Mouse (Mus musculus) limb, embryonic 14.5 days (tissue): ENCODE results near the gene Tfpi2. TPM values are rescaled to one million over a fixed set of nuclear protein-coding genes. Genes with fewer than 3 reads are reported as not detected.

Experiments used
- ATAC-seq: fragments of 200-750 bp; cut with Nextera tagmentation; 2 replicates; pipeline ENCODE4 v1.8.0; 2017; ENCODE audit warnings: low read depth, moderate number of reproducible peaks, moderate TSS enrichment; ENCODE audit not compliant: low FRiP score
- DNase-seq: peaks from one replicate; pipeline ENCODE4 v3.0.0-alpha.2; 2015; ENCODE audit warnings: low spot score
- H3K27ac ChIP-seq: fragments of 300-500 bp; sonication (generic); replicated peaks from 2 replicates; pipeline ENCODE4 v1.5.1; 2014; ENCODE audit warnings: low read depth, mild to moderate bottlenecking, low read length, moderate library complexity, mixed read lengths
- H3K27me3 ChIP-seq: fragments of 300-500 bp; sonication (generic); 2 replicates; pipeline ENCODE4 v1.6.1; 2014; ENCODE audit warnings: low read length, mixed read lengths; ENCODE audit not compliant: control insufficient read depth, insufficient read depth
- H3K36me3 ChIP-seq: fragments of 300-500 bp; sonication (generic); 2 replicates; pipeline ENCODE4 v1.6.1; 2014; ENCODE audit warnings: mild to moderate bottlenecking, low read length, moderate library complexity, mixed read lengths; ENCODE audit not compliant: control insufficient read depth, insufficient read depth
- H3K4me1 ChIP-seq: fragments of 300-500 bp; sonication (generic); 2 replicates; pipeline ENCODE4 v1.6.1; 2014; ENCODE audit warnings: antibody characterized with exemption, low read length, mixed read lengths; ENCODE audit not compliant: control insufficient read depth, insufficient read depth
- H3K4me2 ChIP-seq: fragments of 300-500 bp; sonication (generic); replicated peaks from 2 replicates; pipeline ENCODE4 v1.6.1; 2014; ENCODE audit warnings: low read depth, mild to moderate bottlenecking, low read length, moderate library complexity; ENCODE audit not compliant: severe bottlenecking
- H3K4me3 ChIP-seq: fragments of 300-500 bp; sonication (generic); replicated peaks from 2 replicates; pipeline ENCODE4 v1.5.1; 2014; ENCODE audit warnings: low read length
- H3K9ac ChIP-seq: fragments of 300-500 bp; sonication (generic); 2 replicates; pipeline ENCODE4 v1.6.1; 2014; ENCODE audit warnings: mild to moderate bottlenecking, low read depth, low read length, moderate library complexity; ENCODE audit not compliant: severe bottlenecking
- H3K9me3 ChIP-seq: fragments of 300-500 bp; sonication (generic); 2 replicates; pipeline ENCODE4 v1.6.1; 2016; ENCODE audit warnings: low read length; ENCODE audit not compliant: control insufficient read depth
- POLR2A ChIP-seq: fragments of 200-500 bp; IDR thresholded peaks from 2 replicates; pipeline ENCODE4 v1.8.0; 2012; ENCODE audit warnings: inconsistent platforms, mild to moderate bottlenecking, moderate library complexity, borderline replicate concordance; ENCODE audit not compliant: insufficient read depth, insufficient read length; ENCODE audit errors: extremely low read depth
- WGBS: fragments of 180-500 bp; shearing (Covaris S2); extraction: QIAGEN DNeasy Blood & Tissue Kit; methylation state at CpG from one replicate; pipeline ENCODE4 v1.1.7; 2014; 5-methylcytosine and 5-hydroxymethylcytosine counted together
- polyA plus RNA-seq, 2 experiments: library from polyadenylated mRNA; depleted of rRNA in 1 of 2; stranded (reverse) in 1 of 2; unstranded in 1 of 2; fragments of >200 nt; fragmentation: Nextera tagmentation in 1 of 2; extraction: Ambion mirVana in 1 of 2; gene quantifications; 2 replicates each; pipeline versions ENCODE4 v1.2.1 to v1.2.3; 2012 to 2014

Gene Tfpi2
- polyA plus RNA-seq, 2 experiments: 1.9 to 2.3 TPM

- H3K36me3 ChIP-seq: no peaks in the 10 kb centered on the region
- no peak for ATAC-seq
- no peaks in the 10 kb centered on the region for H3K9me3 ChIP-seq
- peak overlapping the region; percentile 26; the same call in 1 of the 2 replicates for H3K9ac ChIP-seq
- H3K27ac ChIP-seq: no peak overlapping the region
- H3K4me2 ChIP-seq: peak overlapping the region; percentile 44
- no peak for TF ChIP-seq POLR2A
- H3K4me1 ChIP-seq: no peaks in the 10 kb centered on the region
- DNase-seq: no peak
- WGBS: 22% methylated on average over 31 of the region's 31 CpGs
- H3K4me3 ChIP-seq: peak overlapping the region; percentile 24
- no peaks in the 10 kb centered on the region for H3K27me3 ChIP-seq
These were observed 20.8 kb downstream of the Tfpi2 start for GRCm38 (mm10) chr6:3967676-3968626.

DNA sequence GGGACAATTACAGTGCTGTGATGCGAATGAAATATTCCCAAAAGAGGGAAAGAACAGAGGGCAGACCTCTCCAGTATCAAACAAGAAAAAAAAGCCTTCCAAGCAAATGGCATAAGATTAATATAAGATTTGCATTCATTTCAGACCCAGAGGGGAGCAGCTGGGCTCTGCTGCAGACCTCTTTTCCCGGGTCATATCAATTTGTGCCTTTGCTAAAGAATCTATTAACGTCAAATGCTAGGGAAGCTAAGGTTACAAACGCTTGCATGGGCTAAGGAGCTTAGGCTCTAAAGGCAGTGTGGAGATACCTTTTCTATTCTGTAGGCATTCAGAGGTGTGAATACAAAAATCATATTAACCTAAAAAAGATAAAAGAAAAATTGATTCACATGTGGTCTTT lies 33.8 kb downstream of the Tfpi2 start:
- H3K4me2 ChIP-seq: no peak overlapping the region
- no peaks in the 10 kb centered on the region for H3K27me3 ChIP-seq
- no peak for DNase-seq
- ATAC-seq: no peak
- no peak overlapping the region for H3K27ac ChIP-seq
- no peaks in the 10 kb centered on the region for H3K4me1 ChIP-seq
- WGBS: 48% methylated on average over 4 of the region's 4 CpGs
- no peaks in the 10 kb centered on the region for H3K9me3 ChIP-seq
- TF ChIP-seq POLR2A: no peak
- no peak overlapping the region for H3K4me3 ChIP-seq
- H3K36me3 ChIP-seq: no peaks in the 10 kb centered on the region
- no peak overlapping the region for H3K9ac ChIP-seq

DNA sequence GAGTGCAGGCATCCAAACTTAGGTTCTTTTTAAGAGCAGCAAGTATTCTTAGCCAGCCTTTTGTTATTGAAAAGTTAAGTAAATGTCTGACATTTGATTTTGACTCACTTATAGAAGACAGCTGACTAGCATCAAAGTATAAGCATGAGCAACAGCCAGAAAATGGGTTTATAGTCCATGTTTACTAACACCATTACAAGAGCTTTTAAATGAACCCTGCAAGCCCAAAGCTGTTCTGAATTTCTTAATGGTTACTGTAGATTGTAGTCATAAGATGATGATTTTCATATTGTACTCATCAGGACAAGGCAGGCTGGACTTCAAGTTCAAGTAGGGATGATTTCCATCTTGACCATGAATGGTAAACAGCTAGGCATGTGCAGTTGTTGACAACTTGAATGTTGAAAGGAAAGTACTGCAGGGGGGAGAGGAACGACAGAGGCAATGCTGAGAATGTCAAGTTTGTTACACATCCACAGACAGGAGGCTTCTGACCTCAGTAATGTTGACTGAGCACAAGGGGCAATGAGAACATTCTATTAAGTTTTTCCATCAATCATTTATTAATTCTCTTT lies 52.5 kb downstream of the Tfpi2 start:
- Histone ChIP-seq H3K27me3 (no peaks in the 10 kb centered on the region), H3K4me1 (no peaks in the 10 kb centered on the region), H3K9me3 (no peaks in the 10 kb centered on the region), H3K36me3 (no peaks in the 10 kb centered on the region), H3K4me3 (no peak overlapping the region), H3K9ac (no peak overlapping the region), H3K27ac (no peak overlapping the region), H3K4me2 (no peak overlapping the region)
- DNase-seq: no peak
- TF ChIP-seq POLR2A: no peak
- no peak for ATAC-seq
- 67% methylated on average over 1 of the region's 1 CpGs for WGBS

- H3K4me2 ChIP-seq: no peak overlapping the region
- 76% methylated on average over 2 of the region's 2 CpGs for WGBS
These were observed 53.1 kb downstream of the Tfpi2 start for GRCm38 (mm10) chr6:3935606-3936005.

GRCm38 (mm10) chr6:3935048-3935447 lies 53.7 kb downstream of the Tfpi2 start:
- TF ChIP-seq POLR2A: no peak
- H3K4me3 ChIP-seq: no peak overlapping the region
- no peak overlapping the region for H3K9ac ChIP-seq
- WGBS: 56% methylated on average over 2 of the region's 2 CpGs
- H3K27me3 ChIP-seq: no peaks in the 10 kb centered on the region
- H3K9me3 ChIP-seq: no peaks in the 10 kb centered on the region
- H3K36me3 ChIP-seq: no peaks in the 10 kb centered on the region
- no peaks in the 10 kb centered on the region for H3K4me1 ChIP-seq
- no peak for DNase-seq
- H3K27ac ChIP-seq: no peak overlapping the region
- no peak for ATAC-seq
- H3K4me2 ChIP-seq: no peak overlapping the region

More at GRCm38 (mm10) chr6:3935606-3936005, 53.1 kb downstream of the Tfpi2 start:
- ATAC-seq (no peak), DNase-seq (no peak)
- no peaks in the 10 kb centered on the region for H3K4me1 ChIP-seq
- H3K36me3 ChIP-seq: no peaks in the 10 kb centered on the region
- no peak overlapping the region for H3K9ac ChIP-seq
- H3K4me3 ChIP-seq: no peak overlapping the region
- no peaks in the 10 kb centered on the region for H3K27me3 ChIP-seq
- TF ChIP-seq POLR2A: no peak
- no peak overlapping the region for H3K27ac ChIP-seq
- H3K9me3 ChIP-seq: no peaks in the 10 kb centered on the region
